Mouse (Mus musculus) intestine, postnatal 0 days (tissue): ENCODE results near the gene Wnt8b. TPM values are rescaled to one million over a fixed set of nuclear protein-coding genes. Genes with fewer than 3 reads are reported as not detected.

ENCODE experiments used
- ATAC-seq: fragments of 200-750 bp; cut with Nextera tagmentation; 2 replicates; pipeline ENCODE4 v1.8.0; 2017; ENCODE audit warnings: mild to moderate bottlenecking, moderate TSS enrichment, moderate library complexity
- H3K27ac ChIP-seq: fragments of 300-500 bp; sonication (generic); 2 replicates; pipeline ENCODE4 v1.5.1; 2014; ENCODE audit warnings: mild to moderate bottlenecking, low read depth, low read length, moderate library complexity
- H3K27me3 ChIP-seq: fragments of 300-500 bp; sonication (generic); replicated peaks from 2 replicates; pipeline ENCODE4 v1.6.1; 2014; ENCODE audit warnings: low read length, mixed read lengths; ENCODE audit not compliant: control insufficient read depth, insufficient read depth
- H3K36me3 ChIP-seq: fragments of 300-500 bp; sonication (generic); 2 replicates; pipeline ENCODE4 v1.6.1; 2014; ENCODE audit warnings: mild to moderate bottlenecking, moderate library complexity; ENCODE audit not compliant: control insufficient read depth, insufficient read depth
- H3K4me1 ChIP-seq: fragments of 300-500 bp; sonication (generic); replicated peaks from 2 replicates; pipeline ENCODE4 v1.6.1; 2014; ENCODE audit warnings: antibody characterized with exemption, low read length, mixed read lengths; ENCODE audit not compliant: control insufficient read depth, insufficient read depth
- H3K4me2 ChIP-seq: fragments of 300-500 bp; sonication (generic); replicated peaks from 2 replicates; pipeline ENCODE4 v1.6.1; 2014; ENCODE audit warnings: low read depth, mild to moderate bottlenecking, moderate library complexity
- H3K4me3 ChIP-seq: fragments of 300-500 bp; sonication (generic); 2 replicates; pipeline ENCODE4 v1.5.1; 2014; ENCODE audit warnings: low read depth, low read length
- H3K9ac ChIP-seq: fragments of 300-500 bp; sonication (generic); 2 replicates; pipeline ENCODE4 v1.6.1; 2014; ENCODE audit warnings: mild to moderate bottlenecking, low read depth, low read length
- H3K9me3 ChIP-seq: fragments of 300-500 bp; sonication (generic); 2 replicates; pipeline ENCODE4 v1.6.1; 2016; ENCODE audit warnings: mixed run types; ENCODE audit not compliant: control insufficient read depth
- CTCF ChIP-seq: sonication (generic); IDR thresholded peaks from 2 replicates; pipeline ENCODE4 v1.5.1; 2016; ENCODE audit warnings: low read depth, mild to moderate bottlenecking, control low read depth, antibody characterized with exemption, moderate library complexity
- WGBS: fragments of 180-500 bp; shearing (Covaris S2); extraction: QIAGEN DNeasy Blood & Tissue Kit; methylation state at CpG from one replicate; pipeline ENCODE4 v1.1.7; 2014; 5-methylcytosine and 5-hydroxymethylcytosine counted together
- polyA plus RNA-seq: library from polyadenylated mRNA; unstranded; fragments of >200 nt; fragmentation: Nextera tagmentation; extraction: Ambion mirVana; gene quantifications from 2 replicates; pipeline ENCODE4 v1.2.1, GENCODE M21; 2015

Gene Wnt8b
- polyA plus RNA-seq, 1 experiment from 2014 or later, result not detected

GRCm38 (mm10) chr19:44513921-44514482 is 20.7 kb downstream of the Wnt8b start:
- Histone ChIP-seq H3K4me2 (no peak overlapping the region), H3K4me3 (no peak overlapping the region), H3K9ac (no peak overlapping the region), H3K9me3 (no peaks in the 10 kb centered on the region), H3K4me1 (peaks cover 3% of the 10 kb centered on the region; the same call in 1 of the 2 replicates), H3K27me3 (peaks cover 53% of the 10 kb centered on the region), H3K36me3 (no peaks in the 10 kb centered on the region), H3K27ac (no peak overlapping the region)
- no peak for TF ChIP-seq CTCF
- ATAC-seq, result no peak
- WGBS, result 38% methylated on average over 7 of the region's 7 CpGs

GRCm38 (mm10) chr19:44514521-44515451 is 21.5 kb downstream of the Wnt8b start:
- no peak overlapping the region for H3K9ac ChIP-seq
- H3K27me3 ChIP-seq, result peaks cover 46% of the 10 kb centered on the region
- no peak for ATAC-seq
- TF ChIP-seq CTCF, result no peak
- H3K36me3 ChIP-seq, result no peaks in the 10 kb centered on the region
- H3K4me2 ChIP-seq, result no peak overlapping the region
- no peak overlapping the region for H3K4me3 ChIP-seq
- no peak overlapping the region for H3K27ac ChIP-seq
- no peaks in the 10 kb centered on the region for H3K9me3 ChIP-seq
- WGBS, result 33% methylated on average over 14 of the region's 14 CpGs
- H3K4me1 ChIP-seq, result peaks cover 3% of the 10 kb centered on the region; the same call in 1 of the 2 replicates

GRCm38 (mm10) chr19:44515769-44516168 is 22.5 kb downstream of the Wnt8b start:
- no peak overlapping the region for H3K27ac ChIP-seq
- no peaks in the 10 kb centered on the region for H3K9me3 ChIP-seq
- TF ChIP-seq CTCF, result no peak
- WGBS, result 56% methylated on average over 6 of the region's 6 CpGs
- no peak overlapping the region for H3K4me3 ChIP-seq
- ATAC-seq, result no peak
- H3K9ac ChIP-seq, result no peak overlapping the region
- H3K27me3 ChIP-seq, result peaks cover 37% of the 10 kb centered on the region
- H3K36me3 ChIP-seq, result no peaks in the 10 kb centered on the region
- H3K4me2 ChIP-seq, result no peak overlapping the region
- peaks cover 3% of the 10 kb centered on the region; the same call in 1 of the 2 replicates for H3K4me1 ChIP-seq

GRCm38 (mm10) chr19:44517996-44518768 is 24.9 kb downstream of the Wnt8b start:
- TF ChIP-seq CTCF, result peak; percentile 48
- 68% methylated on average over 12 of the region's 12 CpGs for WGBS
- H3K27me3 ChIP-seq, result peaks cover 13% of the 10 kb centered on the region
- H3K9me3 ChIP-seq, result no peaks in the 10 kb centered on the region
- no peak overlapping the region for H3K9ac ChIP-seq
- no peak overlapping the region for H3K4me2 ChIP-seq
- no peak for ATAC-seq
- no peaks in the 10 kb centered on the region for H3K36me3 ChIP-seq
- H3K4me3 ChIP-seq, result no peak overlapping the region
- H3K4me1 ChIP-seq, result no peaks in the 10 kb centered on the region
- no peak overlapping the region for H3K27ac ChIP-seq

- no peaks in the 10 kb centered on the region for H3K36me3 ChIP-seq
- no peak overlapping the region for H3K4me3 ChIP-seq
- 13% methylated on average over 7 of the region's 7 CpGs for WGBS
- peak; percentile 45 for ATAC-seq
- no peaks in the 10 kb centered on the region for H3K4me1 ChIP-seq
- no peak overlapping the region for H3K27ac ChIP-seq
- H3K9me3 ChIP-seq, result no peaks in the 10 kb centered on the region
- H3K4me2 ChIP-seq, result no peak overlapping the region
- peaks cover 3% of the 10 kb centered on the region for H3K27me3 ChIP-seq
- H3K9ac ChIP-seq, result no peak overlapping the region
- peak; percentile 60 for TF ChIP-seq CTCF
Observed at GRCm38 (mm10) chr19:44519152-44519551, 25.9 kb downstream of the Wnt8b start.
